Mouse (Mus musculus) bone marrow macrophage, adult 2 months (primary cell): ENCODE results near the gene Slc6a21.

Source experiments
- CTCF ChIP-seq: IDR thresholded peaks from 2 replicates; pipeline ENCODE4 v1.5.1; 2012; ENCODE audit warnings: low read depth, mild to moderate bottlenecking, low read length, moderate library complexity
- POLR2A ChIP-seq: IDR thresholded peaks from 2 replicates; pipeline ENCODE4 v1.6.1; 2012; ENCODE audit warnings: mild to moderate bottlenecking, low read depth, low read length, borderline replicate concordance

GRCm38 (mm10) chr7:45297563-45297962 is 20.2 kb downstream of the Slc6a21 start:
- TF ChIP-seq CTCF (no peak), POLR2A (no peak)
